Mouse (Mus musculus): ENCODE data around the gene Tmem132d.

Gene Tmem132d

DNA sequence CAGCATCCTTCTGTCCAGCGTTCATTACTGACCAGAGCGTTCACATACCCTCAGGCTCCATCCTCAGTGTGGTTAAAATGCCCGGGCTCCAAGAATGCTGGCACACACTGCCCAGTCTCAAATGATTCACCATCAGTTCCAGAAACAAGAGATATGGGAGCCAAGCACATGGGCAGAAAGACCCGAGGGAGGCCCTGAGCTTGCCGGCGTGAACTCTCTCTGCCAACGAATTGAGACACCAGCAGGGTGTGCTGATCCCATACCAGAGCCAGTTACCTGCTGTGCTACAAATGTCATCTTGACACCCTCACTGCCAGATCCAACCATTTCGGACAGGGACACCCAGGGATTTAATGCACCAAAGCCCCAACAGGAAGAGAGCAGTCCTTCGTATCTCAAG, 25.3 kb downstream of the Tmem132d start:
- DNase-seq (ENCODE audit: low read depth, low spot score), result no peak

DNA sequence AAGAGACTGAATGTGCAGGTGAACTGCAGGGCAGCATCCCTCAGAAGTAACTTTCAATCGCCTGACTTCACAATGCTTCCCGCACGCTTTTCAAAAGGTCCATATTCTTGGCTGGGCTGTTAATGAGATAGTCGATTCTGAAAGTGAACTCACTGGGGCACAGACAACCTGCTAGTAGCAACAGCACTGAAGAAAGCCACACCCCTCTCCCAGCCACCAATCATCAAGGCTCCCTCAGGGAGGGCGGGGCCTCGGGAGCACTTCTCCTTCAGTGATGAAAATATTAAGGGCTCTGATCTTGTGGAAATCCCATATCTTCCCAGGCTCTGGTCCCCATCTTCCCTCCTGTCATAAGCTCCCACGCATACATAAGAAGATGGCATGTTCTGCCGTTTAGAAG, 27.8 kb downstream of the Tmem132d start:
- DNase-seq (ENCODE audit: low read depth, low spot score), result no peak

DNA sequence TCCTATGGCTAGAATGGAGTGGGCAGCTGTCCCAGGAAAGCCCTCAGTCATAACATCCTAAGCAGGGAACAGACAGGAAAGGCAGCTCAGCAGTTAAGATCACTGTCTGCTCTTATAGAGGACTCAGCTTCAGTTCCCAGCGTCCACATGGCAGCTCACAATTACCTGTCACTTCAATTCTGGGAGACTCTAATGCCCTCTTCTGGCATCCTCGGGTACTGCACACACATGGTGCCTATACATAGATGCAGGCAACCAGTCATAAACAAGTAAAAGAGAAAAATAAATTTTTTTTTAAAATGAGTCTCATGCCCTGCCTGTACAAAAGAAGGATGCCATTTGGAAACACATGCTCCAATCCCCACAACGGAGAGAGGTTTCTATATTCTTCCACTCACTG, 28.7 kb downstream of the Tmem132d start:
- no peak for DNase-seq (ENCODE audit: low read depth, low spot score)

DNA sequence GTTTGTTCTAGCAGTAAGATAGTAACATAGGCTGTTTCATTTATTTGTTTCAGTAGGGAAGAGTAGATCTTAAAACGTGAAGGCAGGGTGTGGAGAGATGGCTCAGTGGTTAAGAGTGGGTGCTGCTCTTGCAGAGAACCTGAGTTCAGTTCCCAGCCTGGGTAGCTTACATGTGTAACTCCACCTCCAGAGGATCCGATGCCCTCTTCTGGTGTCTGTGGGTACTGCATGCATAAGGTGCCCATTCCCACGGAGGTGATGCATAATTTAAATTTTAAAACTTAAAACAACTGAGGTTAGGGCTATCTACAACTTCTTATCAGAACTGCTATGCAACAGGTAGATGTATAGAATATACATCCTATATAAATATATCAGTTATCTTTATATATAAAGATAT, 40.5 kb downstream of the Tmem132d start:
- DNase-seq (ENCODE audit: low read depth, low spot score), result no peak

DNA sequence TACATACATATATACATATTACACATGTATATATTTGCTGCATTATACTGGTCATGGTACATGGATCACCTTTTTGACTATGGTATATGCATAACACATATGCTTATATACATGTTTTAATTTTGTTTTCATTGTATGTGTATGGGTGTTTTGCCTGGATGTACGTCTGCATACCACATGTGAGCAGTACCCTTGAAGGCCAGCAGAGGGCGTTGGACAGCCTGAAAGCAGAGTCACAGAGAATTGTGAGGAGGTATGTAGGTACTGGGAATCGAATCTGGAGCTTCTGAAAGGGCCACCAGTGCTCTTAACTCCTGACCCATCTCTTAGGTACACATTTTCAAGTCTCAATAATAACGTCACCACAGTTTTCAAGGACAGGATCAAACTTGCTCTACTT, 43.2 kb downstream of the Tmem132d start:
- DNase-seq (ENCODE audit: low read depth, low spot score), result no peak

DNA sequence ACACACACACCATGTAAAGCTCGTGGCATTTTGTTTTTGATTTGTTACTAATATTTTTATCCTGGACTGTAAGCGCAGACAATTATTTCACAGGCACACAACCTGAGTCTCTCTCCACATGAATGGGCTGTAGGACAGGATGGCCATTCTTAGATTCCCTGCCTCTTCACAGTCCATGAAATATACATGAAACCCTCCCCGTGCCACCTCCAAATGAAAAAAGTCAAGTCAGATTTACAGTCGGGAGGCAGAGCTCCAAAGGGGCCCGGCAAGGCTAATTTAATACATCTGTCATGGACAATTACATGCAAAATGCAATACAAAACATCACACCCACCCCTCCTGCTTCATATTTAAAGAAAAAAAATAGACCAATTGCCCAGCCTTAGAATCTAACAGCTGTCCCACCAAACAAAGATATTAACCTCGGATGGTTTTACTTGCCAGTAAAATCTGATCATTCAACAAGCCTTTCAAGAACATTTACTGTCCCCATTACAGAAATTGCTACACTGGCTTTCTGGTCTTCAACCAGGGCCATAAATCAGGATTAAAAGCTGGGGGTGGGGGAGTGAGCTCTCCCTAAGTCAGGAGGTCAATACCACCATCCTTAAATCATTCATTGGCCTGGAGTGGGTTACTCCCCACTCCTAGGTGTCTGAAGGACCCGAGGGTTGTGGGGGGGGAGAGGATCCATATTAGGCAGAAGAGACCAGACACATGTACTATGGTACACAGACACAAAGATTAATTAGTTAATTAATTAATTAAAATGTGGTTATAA, 44.3 kb downstream of the Tmem132d start:
- DNase-seq (ENCODE audit: low read depth, low spot score), result no peak

DNA sequence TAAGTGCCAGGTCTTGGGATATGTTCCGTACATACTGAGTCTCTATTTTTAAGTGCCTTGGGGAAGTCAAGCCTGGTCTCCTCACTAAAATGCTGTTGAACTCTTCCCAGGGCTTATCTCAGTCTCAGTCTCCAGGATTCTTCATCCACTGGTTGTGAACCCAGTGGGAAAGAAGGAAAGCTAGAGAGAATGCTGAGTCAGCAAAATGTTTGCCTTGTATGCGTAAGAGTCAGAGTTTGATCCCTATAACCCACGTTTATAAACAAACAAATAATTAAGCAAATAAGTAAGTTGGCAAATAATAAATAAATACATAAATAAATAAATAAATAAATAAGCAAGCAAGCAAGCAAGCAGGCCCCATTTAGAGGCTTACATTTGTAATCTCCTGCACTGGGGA, 63.1 kb downstream of the Tmem132d start:
- DNase-seq (ENCODE audit: low read depth, low spot score), result no peak

DNA sequence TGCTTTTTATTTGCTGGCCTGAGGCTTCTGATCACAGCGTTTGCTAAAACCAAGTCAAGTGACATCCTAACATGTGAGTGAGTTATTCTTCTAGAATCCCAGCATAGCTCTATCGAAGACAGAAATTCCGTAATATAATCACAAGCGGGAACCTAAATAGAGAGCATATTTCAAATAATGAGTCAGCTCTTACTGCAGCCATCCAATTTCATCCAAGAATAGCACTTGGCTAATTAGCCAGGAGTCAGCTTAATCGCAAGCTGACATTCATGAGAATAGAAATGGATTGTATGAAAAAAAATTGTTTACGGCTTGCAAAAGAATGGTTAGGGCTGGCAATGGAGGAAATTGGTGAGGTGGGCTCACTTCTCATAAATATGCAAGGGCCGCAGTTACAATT, 63.8 kb downstream of the Tmem132d start:
- peak; percentile 81 for DNase-seq (ENCODE audit: low read depth, low spot score)

DNA sequence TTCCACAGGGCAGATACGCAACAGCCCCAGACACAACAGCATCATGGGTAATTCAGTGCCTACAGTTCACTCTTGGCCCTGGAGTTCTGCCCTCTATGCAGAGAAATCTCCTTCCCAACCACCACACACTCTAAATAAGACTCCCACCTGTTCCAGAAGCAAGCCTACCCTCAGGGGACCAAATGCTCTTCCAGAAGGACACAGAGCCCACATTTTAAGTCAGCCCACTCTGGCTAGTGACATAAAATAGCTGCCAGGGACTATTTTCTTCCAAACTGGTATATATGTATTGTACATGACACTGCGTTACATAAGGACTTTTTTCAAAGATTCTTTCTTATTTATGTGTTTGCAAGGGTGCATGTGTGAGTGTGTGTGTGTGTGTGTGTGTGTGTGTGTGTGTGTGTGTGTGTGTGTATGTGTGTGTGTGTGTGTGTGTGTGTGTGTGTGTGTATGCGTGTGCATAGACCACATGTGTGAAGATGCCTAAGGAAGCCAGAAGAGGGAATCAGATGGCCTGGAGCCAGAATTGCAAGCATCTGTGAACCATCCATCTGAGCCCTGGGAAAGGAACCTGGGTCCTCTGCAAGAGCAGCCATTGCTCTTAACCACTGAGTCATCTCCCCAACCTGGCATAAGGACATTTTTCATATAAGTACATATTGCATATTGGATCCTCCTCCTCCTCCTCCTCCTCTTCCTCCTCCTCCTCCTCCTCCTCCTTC, 67.5 kb downstream of the Tmem132d start:
- DNase-seq (ENCODE audit: low read depth, low spot score), result peak; percentile 74

DNA sequence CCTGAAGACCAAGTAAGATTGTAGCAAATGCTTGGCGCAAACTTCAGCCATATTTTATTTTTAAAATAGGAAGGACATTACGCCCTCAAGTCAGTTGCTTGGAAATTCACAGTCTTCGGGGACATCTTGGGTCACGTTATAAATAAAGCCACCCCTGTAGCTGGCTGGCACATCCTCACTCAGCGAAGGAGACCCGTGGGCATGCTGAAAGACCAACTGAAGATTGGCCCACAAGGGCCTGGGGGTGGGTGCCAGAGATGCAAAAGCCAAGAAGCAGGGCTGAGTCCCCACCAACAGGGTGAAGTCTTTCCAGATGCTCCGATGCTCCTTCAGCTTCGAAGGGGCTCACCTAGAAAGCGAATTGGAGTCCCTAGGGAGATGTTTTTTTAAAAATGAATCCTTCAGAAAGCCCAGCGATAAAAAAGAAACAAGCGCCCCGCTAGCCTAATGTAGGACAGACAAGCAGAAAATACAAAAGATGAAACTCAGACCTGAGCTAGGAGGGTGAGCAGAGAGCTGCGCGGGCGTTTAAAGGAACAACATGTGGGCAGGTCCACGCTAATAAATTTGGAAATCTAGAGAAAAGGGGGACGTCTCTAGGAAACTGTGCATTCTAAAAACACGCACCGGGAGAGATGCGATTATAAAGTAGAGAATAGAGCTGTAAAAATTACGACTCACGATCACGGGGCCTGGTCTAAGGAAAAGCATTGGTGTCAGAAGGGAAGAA, 71.8 kb downstream of the Tmem132d start:
- DNase-seq (ENCODE audit: low read depth, low spot score), result peak; percentile 57

DNA sequence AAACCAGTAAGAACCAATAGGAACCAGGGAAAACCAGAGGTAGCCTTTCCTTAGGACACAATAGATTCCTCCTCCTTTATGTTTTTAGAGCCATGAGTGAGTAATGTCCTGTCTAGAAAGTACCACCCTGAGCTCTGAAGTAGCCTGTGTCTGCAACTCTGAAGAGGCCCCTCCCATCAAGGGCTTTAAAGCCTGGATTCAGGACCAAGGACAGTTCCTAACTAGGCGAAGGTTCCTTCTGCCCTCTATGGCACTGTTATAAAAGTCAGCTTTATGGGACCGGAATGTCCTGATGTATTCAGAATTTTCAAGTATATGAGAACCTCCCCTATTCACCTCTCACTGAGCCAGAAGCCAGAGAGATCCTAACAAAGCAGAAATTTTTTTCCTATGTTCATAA, 84.0 kb downstream of the Tmem132d start:
- no peak for DNase-seq (ENCODE audit: low read depth, low spot score)

DNA sequence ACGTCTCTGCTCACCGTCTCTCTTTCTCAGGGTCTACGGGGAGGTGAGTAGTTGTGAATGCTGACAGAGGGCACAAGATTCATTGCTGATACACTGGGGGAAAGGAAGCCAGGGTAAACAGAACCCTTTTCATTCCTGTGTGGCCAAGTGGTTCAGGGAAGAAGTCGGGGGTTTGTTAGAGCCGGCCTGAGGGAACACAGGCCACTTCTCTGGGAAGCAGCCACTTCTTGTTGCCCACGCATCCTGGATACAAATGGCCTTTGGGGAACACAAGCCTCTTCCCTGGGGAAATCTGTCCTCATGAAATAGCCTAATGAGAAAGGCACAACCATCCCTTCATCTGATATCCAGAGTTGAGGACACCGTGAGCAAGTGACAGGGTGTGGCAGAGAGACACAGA, 96.0 kb downstream of the Tmem132d start:
- no peak for DNase-seq (ENCODE audit: low read depth, low spot score)

DNA sequence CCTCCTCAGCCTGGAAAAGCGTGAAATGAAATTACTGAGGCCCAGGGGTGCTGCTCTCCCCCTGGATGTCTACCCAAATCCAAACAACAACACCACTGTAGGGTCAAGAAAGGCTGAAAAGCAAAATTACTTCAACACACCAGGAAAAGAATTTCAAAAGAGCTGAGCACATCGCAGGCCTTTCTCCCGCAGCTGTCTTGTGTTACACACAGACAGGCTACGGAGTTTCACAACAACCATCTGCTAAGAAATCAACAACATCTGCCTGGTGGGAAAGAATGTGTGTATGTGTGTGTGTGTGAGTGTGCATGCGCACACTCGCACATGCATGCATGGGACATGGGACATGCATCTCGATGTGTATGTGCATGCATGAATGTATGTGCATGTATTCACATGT, 100.1 kb downstream of the Tmem132d start:
- no peak for DNase-seq (ENCODE audit: low read depth, low spot score)

DNA sequence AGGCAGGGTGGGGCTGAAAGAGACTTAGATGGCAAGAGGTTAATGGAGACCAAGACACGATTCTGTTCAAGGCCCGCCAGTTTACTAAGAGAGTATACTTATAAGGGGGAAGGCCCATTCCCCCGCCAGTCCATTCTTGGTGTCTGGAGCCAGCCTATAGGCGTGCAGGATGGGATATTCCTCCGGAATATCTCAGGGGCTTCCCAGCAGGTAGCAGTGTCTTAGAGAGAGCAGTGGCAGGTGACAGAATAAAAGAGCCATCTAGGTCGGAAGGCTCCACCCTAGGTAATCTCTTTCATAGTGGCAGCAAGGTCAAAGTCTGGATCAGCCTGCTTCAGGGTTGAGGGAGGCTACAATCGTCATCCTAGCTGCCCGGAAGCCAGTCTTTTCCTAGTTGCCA, 102.5 kb downstream of the Tmem132d start:
- DNase-seq (ENCODE audit: low read depth, low spot score), result no peak

DNA sequence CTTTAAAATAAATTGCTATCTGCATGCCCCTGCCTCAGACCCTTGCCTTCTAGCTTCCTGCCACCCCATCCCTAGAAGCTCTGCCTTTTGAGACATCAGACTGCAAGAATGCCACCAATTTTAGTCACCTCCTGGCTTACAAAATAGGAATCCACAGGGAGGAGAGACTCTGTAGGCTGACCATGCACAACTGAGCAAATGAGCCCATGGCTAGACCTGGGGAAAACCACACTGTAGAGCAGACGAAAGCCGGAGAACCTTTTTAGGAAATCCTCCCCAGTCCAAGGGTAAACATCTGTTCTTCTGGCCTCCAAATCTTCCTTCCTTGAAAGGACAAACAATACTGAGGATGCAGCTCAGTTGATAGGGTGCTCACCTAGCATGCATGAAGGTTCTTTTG, 130.5 kb downstream of the Tmem132d start:
- DNase-seq (ENCODE audit: low read depth, low spot score), result no peak

DNA sequence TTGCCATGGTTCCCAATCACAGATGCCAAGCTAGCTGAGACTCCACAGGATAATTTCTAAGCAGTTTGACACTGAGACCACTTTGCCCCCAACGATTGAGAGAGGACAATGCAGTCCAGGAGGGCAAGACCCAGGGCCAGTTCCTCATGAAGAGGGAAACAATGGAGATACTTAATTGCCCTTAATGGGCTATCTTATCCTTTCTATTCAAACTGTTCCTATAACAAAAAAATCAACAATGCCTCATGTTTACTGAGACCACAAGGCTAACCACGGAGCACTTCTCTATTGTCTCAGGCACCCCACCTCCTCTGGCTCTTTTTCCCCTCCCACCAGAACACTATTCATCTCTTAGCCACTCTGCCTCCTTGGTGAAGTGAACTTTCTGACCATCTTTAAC, 141.7 kb downstream of the Tmem132d start:
- no peak for DNase-seq (ENCODE audit: low read depth, low spot score)

DNA sequence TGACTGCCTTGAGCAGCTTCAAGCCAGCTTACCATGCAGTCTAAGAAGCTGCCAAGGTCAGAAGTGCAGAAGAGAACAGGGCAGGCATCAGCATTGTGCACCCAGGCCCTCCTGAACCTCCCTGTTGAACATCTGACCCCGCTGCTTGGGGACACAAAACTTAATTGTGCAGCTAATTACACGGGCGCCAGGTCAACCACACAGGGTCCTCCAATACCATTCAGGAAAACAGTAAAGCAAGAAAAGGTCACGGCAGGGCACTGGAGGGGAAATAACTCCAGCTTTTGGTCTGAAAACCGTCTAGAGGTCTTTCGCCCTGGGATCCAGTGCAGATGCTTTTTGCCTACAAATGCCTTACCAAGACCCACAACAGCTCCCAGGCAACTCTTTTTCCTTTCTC, 159.6 kb downstream of the Tmem132d start:
- DNase-seq (ENCODE audit: low read depth, low spot score), result no peak

DNA sequence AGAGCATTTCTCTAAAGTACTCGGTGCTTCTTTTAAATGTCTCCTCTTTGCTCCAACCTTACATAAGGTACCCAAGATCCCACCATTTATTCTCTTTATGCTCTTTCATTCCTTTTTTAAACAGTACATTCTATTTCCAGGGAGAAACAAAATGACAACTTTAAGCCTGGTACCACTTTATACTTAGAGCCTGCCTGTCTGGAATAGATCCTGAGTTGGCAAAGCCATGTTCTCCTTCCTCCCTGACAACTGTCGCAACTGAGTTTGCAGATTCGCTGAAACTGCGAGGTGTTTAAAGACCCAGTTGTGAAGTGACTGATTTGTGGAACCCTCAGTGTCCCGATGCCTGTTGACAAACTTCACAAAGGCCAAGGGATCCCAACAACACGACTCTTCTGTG, 165.5 kb downstream of the Tmem132d start:
- peak; percentile 79 for DNase-seq (ENCODE audit: low read depth, low spot score)

DNA sequence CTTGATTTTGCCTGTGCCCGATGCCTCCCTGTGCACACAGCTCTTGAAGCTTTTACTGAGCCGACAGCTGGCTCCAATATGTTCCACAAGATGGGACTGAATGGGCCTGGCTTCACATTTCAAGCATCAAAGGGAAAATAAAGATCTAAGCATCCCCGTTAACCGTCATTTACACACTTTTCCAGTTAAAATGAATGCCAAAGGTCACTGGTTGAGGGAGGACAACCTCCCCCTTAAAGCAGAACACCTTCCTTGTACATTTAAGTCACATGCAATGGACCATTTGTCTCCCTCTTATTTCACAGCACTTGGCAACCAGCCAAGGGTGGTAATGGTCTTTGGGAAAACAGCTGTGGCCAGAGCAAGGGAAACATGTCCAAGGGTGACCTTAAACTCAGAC, 188.7 kb downstream of the Tmem132d start:
- DNase-seq (ENCODE audit: low read depth, low spot score), result peak; percentile 11

DNA sequence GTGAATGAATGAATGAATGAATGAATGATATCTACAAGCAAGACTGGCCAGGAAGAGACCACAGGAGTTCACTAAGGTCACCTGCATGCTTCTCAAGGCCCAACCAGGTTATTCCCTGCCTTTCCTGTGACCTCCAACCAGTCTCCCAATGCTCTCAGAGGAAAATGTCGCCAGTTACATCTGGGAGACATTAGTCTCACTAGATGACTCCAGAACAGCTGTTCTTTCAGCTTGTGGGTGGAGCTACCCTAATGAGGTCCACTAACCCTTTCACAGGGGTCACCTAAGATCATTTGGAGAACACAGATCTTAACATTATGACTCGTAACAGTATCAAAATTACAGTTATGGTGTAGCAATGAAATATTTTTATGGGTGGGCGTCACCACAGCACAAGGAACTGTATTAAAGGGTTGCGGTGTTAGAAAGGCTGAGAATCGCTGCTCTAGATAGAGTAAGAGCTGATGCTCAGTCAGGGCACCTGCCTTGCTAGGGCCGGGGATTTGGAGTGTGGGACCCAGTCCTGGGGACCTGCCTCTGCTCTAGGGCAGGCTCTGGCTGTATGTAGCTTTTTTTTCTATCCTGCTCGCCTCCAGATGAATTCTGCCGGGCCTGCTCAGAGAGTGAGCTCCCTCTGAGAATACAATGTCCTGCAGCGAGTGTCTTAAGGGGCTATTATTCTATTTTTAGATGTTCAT, 196.1 kb downstream of the Tmem132d start:
- DNase-seq (ENCODE audit: low read depth, low spot score), result no peak

DNA sequence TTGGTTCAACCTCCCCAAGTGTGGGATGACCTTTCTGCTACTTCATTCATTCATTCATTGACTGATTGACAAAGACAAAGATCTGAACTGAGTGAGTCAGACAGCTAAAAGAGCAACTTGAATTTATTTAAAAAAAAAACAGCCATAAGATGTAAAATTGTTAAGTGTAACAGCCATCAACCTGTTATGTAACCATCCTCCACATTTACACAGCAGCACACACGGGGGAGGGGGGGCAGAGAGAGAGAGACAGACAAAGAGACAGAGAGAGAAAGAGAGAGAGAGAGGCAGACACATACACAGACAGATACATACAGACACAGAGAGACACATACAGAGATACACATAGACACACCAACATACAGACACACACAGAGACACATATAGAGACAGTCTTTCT, 197.3 kb downstream of the Tmem132d start:
- peak; percentile 21 for DNase-seq (ENCODE audit: low read depth, low spot score)

DNA sequence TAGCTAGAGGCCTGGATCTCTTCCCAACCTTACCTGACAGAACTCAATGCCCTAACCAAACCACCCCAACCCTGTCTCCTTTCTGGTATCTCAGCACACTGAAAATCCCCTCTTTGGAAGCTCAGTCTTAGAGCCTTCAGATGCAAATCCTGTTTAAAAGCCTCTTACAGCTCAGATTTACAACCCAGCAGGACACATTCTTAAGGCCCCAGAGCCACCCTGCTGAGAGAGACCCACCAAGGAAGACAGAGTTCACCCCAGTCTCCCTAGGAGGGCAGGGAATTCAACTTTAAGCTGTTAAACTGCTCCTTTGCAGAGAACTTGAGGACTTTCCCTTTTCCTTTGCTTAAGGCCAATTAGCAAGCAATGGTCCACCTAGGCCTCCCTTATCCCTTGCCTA, 199.8 kb downstream of the Tmem132d start:
- no peak for DNase-seq (ENCODE audit: low read depth, low spot score)
